Mouse (Mus musculus): ENCODE measurements around the gene Notch2. TPM values are rescaled to one million over a fixed set of nuclear protein-coding genes. Genes with fewer than 3 reads are reported as not detected.
"Not testable (repeated sequence)": the region's sequence is repeated elsewhere in the genome, so short reads cannot be mapped to it uniquely, and the experiment has no call there.

Gene Notch2
- total RNA-seq, 2 experiments from 2014 or later: 10.8 to 14.0 TPM

- no peak for DNase-seq (ENCODE audit: low spot score in 2 of 2)
Measured at GRCm38 (mm10) chr3:98046305-98046704, 33.0 kb downstream of the Notch2 start.

GRCm38 (mm10) chr3:98049671-98050070, 36.3 kb downstream of the Notch2 start:
- intact Hi-C loops (cut with DNase I): no loop called here
- no peak for DNase-seq (ENCODE audit: low spot score in 2 of 2)

More at GRCm38 (mm10) chr3:98046305-98046704, 33.0 kb downstream of the Notch2 start:
- intact Hi-C loops (cut with DNase I): no loop called here

- intact Hi-C loops (cut with DNase I); DNase-seq (ENCODE audit: low spot score in 2 of 2): not testable (repeated sequence)
Measured at GRCm38 (mm10) chr3:98050086-98050485, 36.8 kb downstream of the Notch2 start.

GRCm38 (mm10) chr3:98050492-98051406, 37.4 kb downstream of the Notch2 start:
- no peak for DNase-seq (ENCODE audit: low spot score in 2 of 2)
- intact Hi-C loops (cut with DNase I): no loop called here

- intact Hi-C loops (cut with DNase I): no loop called here
- no peak for DNase-seq (ENCODE audit: low spot score in 2 of 2)
Measured at GRCm38 (mm10) chr3:98051407-98051968, 38.2 kb downstream of the Notch2 start.

- intact Hi-C loops (cut with DNase I): no loop called here
- DNase-seq (ENCODE audit: low spot score in 2 of 2): no peak
Measured at GRCm38 (mm10) chr3:98052507-98053430, 39.4 kb downstream of the Notch2 start.

- no peak for DNase-seq (ENCODE audit: low spot score in 2 of 2)
- intact Hi-C loops (cut with DNase I): no loop called here
Measured at GRCm38 (mm10) chr3:98053817-98054216, 40.5 kb downstream of the Notch2 start.

- no peak for DNase-seq (ENCODE audit: low spot score in 2 of 2)
- intact Hi-C loops (cut with DNase I): loop anchor here (5.0 kb wide), 1 partner anchor 42 kb away; the partner anchor contains the start of gene Notch2
Measured at GRCm38 (mm10) chr3:98054334-98055007, 41.1 kb downstream of the Notch2 start.

- DNase-seq (ENCODE audit: low spot score in 2 of 2): no peak
- intact Hi-C loops (cut with DNase I): loop anchor here (5.0 kb wide), 1 partner anchor 43 kb away; the partner anchor contains the start of gene Notch2
Measured at GRCm38 (mm10) chr3:98055008-98055345, 41.6 kb downstream of the Notch2 start.

- intact Hi-C loops (cut with DNase I): loop anchor here (5.0 kb wide), 1 partner anchor 44 kb away; the partner anchor contains the start of gene Notch2
- no peak for DNase-seq (ENCODE audit: low spot score in 2 of 2)
Measured at GRCm38 (mm10) chr3:98055808-98056728, 42.7 kb downstream of the Notch2 start.

GRCm38 (mm10) chr3:98056956-98057365, 43.6 kb downstream of the Notch2 start:
- intact Hi-C loops (cut with DNase I): loop anchor here (5.0 kb wide), 1 partner anchor 45 kb away; the partner anchor contains the start of gene Notch2
- DNase-seq (ENCODE audit: low spot score in 2 of 2): no peak

GRCm38 (mm10) chr3:98059076-98059475, 45.7 kb downstream of the Notch2 start:
- no peak for DNase-seq (ENCODE audit: low spot score in 2 of 2)
- intact Hi-C loops (cut with DNase I): loop anchor here (5.0 kb wide), 1 partner anchor 47 kb away; the partner anchor contains the start of gene Notch2

- DNase-seq (ENCODE audit: low spot score in 2 of 2): no peak
- intact Hi-C loops (cut with DNase I): loop anchor here (5.0 kb wide), 1 partner anchor 151 kb away; no protein-coding TSS in a partner anchor
Measured at GRCm38 (mm10) chr3:98060981-98061660, 47.8 kb downstream of the Notch2 start.

- intact Hi-C loops (cut with DNase I): loop anchor here (5.0 kb wide), 1 partner anchor 151 kb away; no protein-coding TSS in a partner anchor
- no peak for DNase-seq (ENCODE audit: low spot score in 2 of 2)
Measured at GRCm38 (mm10) chr3:98061661-98062330, 48.5 kb downstream of the Notch2 start.

- DNase-seq (ENCODE audit: low spot score in 2 of 2): no peak
- intact Hi-C loops (cut with DNase I): loop anchor here (5.0 kb wide), 1 partner anchor 150 kb away; no protein-coding TSS in a partner anchor
Measured at GRCm38 (mm10) chr3:98062591-98063185, 49.4 kb downstream of the Notch2 start.

- peak in 1 of 2 experiments; percentile 40 for DNase-seq (ENCODE audit: low spot score in 2 of 2)
- intact Hi-C loops (cut with DNase I): loop anchor here (5.0 kb wide), 1 partner anchor 149 kb away; no protein-coding TSS in a partner anchor
Measured at GRCm38 (mm10) chr3:98063186-98063771, 50.0 kb downstream of the Notch2 start.

All from left cerebral cortex, postnatal 36 days (tissue).